Mouse (Mus musculus) layer of hippocampus, adult 2 months (tissue): ENCODE data around the gene Cacnb1. TPM values are rescaled to one million over a fixed set of nuclear protein-coding genes. Genes with fewer than 3 reads are reported as not detected.

Source experiments
- DNase-seq, 2 experiments: peaks; one replicate each; pipeline ENCODE4 v3.0.0; 2022; ENCODE audit warnings: low spot score in 2 of 2
- H3K27ac ChIP-seq: fragments of 200-600 bp; 2 replicates; pipeline ENCODE4 v1.8.1; 2022
- H3K4me3 ChIP-seq: fragments of 200-600 bp; 2 replicates; pipeline ENCODE4 v1.8.1; 2022; ENCODE audit warnings: mild to moderate bottlenecking
- CTCF ChIP-seq: fragments of 200-600 bp; conservative IDR thresholded peaks from 2 replicates; pipeline ENCODE4 v1.8.1; 2022; ENCODE audit warnings: antibody characterized with exemption, mild to moderate bottlenecking, moderate library complexity
- long read RNA-seq, 2 experiments: library from polyadenylated mRNA; stranded (forward); transcript quantifications; one replicate each; pipeline ENCODE4 v2.0.0; 2021; ENCODE audit warnings: borderline mapping rate in 2 of 2
- total RNA-seq, 2 experiments: library from RNA; stranded (reverse); gene quantifications; 2 replicates each; pipeline ENCODE4 v1.2.3; 2021

Cacnb1 gene
- 100 to 1,000 TPM; 139 to 142 TPM for total RNA-seq
- long read RNA-seq, experiment 1, transcript Cacnb1-201 (14 exons, 3,396 nt): major isoform, 26 of 68 reads
- long read RNA-seq, experiment 1, transcript Cacnb1-205 (13 exons, 1,745 nt): minor isoform, 15 of 68 reads
- long read RNA-seq, experiment 1, partial matches to known transcripts: 6 of 68 reads
- long read RNA-seq, experiment 1, other reads (novel, unspliced or antisense): 20 of 68 reads
- long read RNA-seq, experiment 2, transcript Cacnb1-205 (13 exons, 1,745 nt): minor isoform, 17 of 74 reads
- long read RNA-seq, experiment 2, transcript Cacnb1-201 (14 exons, 3,396 nt): major isoform, 27 of 74 reads
- long read RNA-seq, experiment 2, partial matches to known transcripts: 3 of 74 reads
- long read RNA-seq, experiment 2, other reads (novel, unspliced or antisense): 27 of 74 reads

GRCm38 (mm10) chr11:98022555-98023371, at the start of gene Cacnb1:
Cacnb1 (minus strand) TSS chr11:98023034.
- peak in 1 of 2 experiments; percentile 59 for DNase-seq
- Histone ChIP-seq H3K4me3 (peak within 1 kb of the TSS; percentile 99), H3K27ac (peak within 1 kb of the TSS; percentile 96)
- TF ChIP-seq CTCF: no peak; the same call in 1 of the 2 replicates

GRCm38 (mm10) chr11:98067255-98067654, 44.4 kb upstream of the Cacnb1 start:
- Histone ChIP-seq H3K27ac (no peak overlapping the region), H3K4me3 (no peak overlapping the region)
- no peak for DNase-seq
- no peak for TF ChIP-seq CTCF

- no peak for TF ChIP-seq CTCF
- no peak for DNase-seq
- no peak overlapping the region for H3K4me3 ChIP-seq
- H3K27ac ChIP-seq: no peak overlapping the region
These were observed 43.4 kb upstream of the Cacnb1 start for GRCm38 (mm10) chr11:98066201-98066600.

- H3K4me3 ChIP-seq: no peak overlapping the region
- TF ChIP-seq CTCF: 0 out of 2 replicates have a peak, but pooled peaks have one; percentile 3
- H3K27ac ChIP-seq: 0 out of 2 replicates have a peak overlapping the region, but pooled peaks have one; percentile 7
- peak in 1 of 2 experiments; percentile 58 for DNase-seq
These were observed 39.2 kb upstream of the Cacnb1 start for GRCm38 (mm10) chr11:98061904-98062562.

GRCm38 (mm10) chr11:98061441-98061840, 38.6 kb upstream of the Cacnb1 start:
- DNase-seq: no peak
- TF ChIP-seq CTCF: no peak
- H3K4me3 ChIP-seq: no peak overlapping the region
- H3K27ac ChIP-seq: no peak overlapping the region

- DNase-seq: no peak
- no peak for TF ChIP-seq CTCF
- peak overlapping the region; percentile 74 for H3K27ac ChIP-seq
- no peak overlapping the region for H3K4me3 ChIP-seq
These were observed 37.4 kb upstream of the Cacnb1 start for GRCm38 (mm10) chr11:98060104-98060692.

- H3K4me3 ChIP-seq: no peak overlapping the region
- no peak for TF ChIP-seq CTCF
- peak overlapping the region; percentile 74 for H3K27ac ChIP-seq
- DNase-seq: no peak
These were observed 36.8 kb upstream of the Cacnb1 start for GRCm38 (mm10) chr11:98059662-98060061.

- Histone ChIP-seq H3K4me3 (no peak overlapping the region), H3K27ac (no peak overlapping the region)
- TF ChIP-seq CTCF: no peak
- no peak for DNase-seq
These were observed 35.2 kb upstream of the Cacnb1 start for GRCm38 (mm10) chr11:98057998-98058397.

- Histone ChIP-seq H3K27ac (no peak overlapping the region; the same call in 1 of the 2 replicates), H3K4me3 (no peak overlapping the region)
- no peak for DNase-seq
- TF ChIP-seq CTCF: peak; percentile 32
These were observed 34.6 kb upstream of the Cacnb1 start for GRCm38 (mm10) chr11:98057466-98057865.

GRCm38 (mm10) chr11:98052989-98053834, 30.4 kb upstream of the Cacnb1 start, which contains the start of gene Stac2:
Stac2 (minus strand) TSS chr11:98053462.
- peak; percentile 68 to 81 for DNase-seq
- TF ChIP-seq CTCF: no peak
- H3K4me3 ChIP-seq: peak within 1 kb of the TSS; percentile 62
- H3K27ac ChIP-seq: peak within 1 kb of the TSS; percentile 32; the same call in 1 of the 2 replicates

GRCm38 (mm10) chr11:98052129-98052988, 29.5 kb upstream of the Cacnb1 start:
- TF ChIP-seq CTCF: no peak
- H3K4me3 ChIP-seq: peak overlapping the region; percentile 62

More at GRCm38 (mm10) chr11:98052129-98052988, 29.5 kb upstream of the Cacnb1 start:
- H3K27ac ChIP-seq: peak overlapping the region; percentile 32; the same call in 1 of the 2 replicates
- DNase-seq: no peak
